Mouse (Mus musculus) v-Abl transformed pro-B cells (cell line): Measurements from ENCODE around the gene Acbd3.

ENCODE experiments used
- in situ Hi-C, 2 experiments: fragments of 400-800 bp; cut with MboI; formaldehyde crosslinking; loops; one replicate each; pipeline ENCODE4 v1.15.1; 2025; ENCODE audit not compliant: unreplicated experiment in 2 of 2

Acbd3 gene

DNA sequence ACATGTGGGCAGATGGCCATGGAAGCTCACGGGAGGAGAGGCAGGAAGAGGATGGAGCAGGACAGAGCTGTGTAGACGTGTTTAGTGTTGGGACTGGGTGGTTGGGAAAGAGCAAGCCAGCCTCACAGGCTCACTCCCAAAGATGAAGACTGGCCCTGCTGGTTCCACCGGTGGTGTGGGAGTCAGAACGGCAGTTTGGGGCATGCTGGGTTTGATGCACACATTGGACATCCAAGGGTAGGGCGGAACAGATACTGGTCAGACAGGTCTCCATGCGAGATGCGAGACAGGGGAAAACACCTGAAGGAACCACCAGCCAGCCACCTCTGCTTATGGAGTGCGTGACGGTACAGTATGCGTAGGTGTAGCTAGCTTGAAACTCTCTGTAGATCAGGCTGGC is 53.1 kb downstream of the Acbd3 start:
- in situ Hi-C loops: no loop called here

GRCm38 (mm10) chr1:180780291-180780690 is 54.4 kb downstream of the Acbd3 start:
- in situ Hi-C loops: no loop called here

DNA sequence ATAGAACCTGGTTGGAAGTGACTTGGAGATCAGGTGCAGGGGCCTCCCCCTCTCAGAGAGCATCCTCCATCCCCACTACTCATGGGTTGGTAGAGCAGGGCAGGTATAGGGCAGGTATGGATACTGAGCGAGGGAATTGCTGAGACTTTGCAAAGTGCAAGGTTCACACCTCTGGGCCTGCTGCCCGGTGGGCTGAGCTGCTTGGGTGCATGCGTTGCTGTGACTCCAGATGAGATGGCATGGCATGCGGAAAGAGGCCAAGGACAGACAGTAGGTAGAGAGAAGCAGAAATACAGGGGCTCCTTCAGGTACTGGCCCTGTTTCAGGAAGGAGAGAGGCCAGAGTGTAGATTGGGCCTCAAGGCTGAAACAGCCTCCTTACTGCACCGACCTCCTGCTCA is 55.4 kb downstream of the Acbd3 start:
- in situ Hi-C loops: no loop called here

GRCm38 (mm10) chr1:180782906-180783579 is 57.2 kb downstream of the Acbd3 start:
- in situ Hi-C loops: no loop called here

GRCm38 (mm10) chr1:180783580-180783928 is 57.7 kb downstream of the Acbd3 start:
- in situ Hi-C loops: no loop called here

DNA sequence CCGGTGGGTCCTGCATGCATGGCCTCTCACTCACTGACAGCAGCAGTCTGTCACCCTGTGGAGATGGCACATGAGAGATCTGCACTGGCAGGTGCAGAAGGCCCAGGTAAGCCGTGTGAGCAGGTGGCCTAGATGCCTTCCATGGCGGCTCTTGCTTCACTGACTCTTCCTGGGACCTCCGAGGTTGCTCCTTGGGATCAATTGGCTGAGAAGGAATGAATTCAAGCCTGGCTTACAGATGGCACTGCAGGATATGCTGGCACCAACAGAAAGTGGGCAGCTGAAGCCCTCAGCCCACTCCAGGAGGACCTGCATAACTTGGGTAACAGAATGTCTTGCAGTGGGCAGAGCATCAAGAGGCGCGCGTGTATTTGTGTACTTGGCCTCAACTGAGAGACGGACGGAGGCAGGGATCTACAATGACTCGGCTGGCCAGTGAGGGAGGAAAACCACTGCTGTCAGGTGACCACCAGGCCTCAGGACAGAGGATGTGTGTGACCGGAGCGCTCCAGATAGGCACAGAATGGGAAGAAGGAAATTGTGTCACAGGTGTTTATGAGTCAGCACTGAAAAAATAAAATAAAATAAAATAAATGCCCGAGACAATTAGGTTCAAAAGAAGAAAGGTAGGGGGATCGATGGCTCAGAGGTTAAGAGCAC is 66.1 kb downstream of the Acbd3 start:
- in situ Hi-C loops: no loop called here

GRCm38 (mm10) chr1:180792814-180793213 is 67.0 kb downstream of the Acbd3 start:
- in situ Hi-C loops: no loop called here

- in situ Hi-C loops: no loop called here
These were observed 67.7 kb downstream of the Acbd3 start for GRCm38 (mm10) chr1:180793445-180794117.

DNA sequence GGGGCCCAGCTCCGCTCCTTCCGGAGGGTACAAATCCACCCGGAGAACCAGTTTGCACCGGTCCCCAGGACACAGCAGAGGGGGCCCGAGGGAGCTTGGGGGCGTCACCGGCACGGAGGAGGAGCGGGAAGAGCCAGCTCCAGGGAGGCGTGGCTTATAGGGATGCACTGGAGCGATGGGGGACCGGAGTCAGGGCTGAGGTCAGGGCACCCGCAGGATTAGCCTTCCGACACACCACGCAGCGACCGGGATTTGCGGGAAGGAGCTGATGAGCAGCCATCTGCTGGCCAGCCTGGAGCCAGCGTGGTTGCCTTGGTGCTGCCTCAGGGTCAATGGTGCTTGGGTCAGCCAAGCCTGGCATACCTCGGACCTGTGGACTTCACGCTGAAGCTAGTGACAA is 68.3 kb downstream of the Acbd3 start:
- in situ Hi-C loops: no loop called here

DNA sequence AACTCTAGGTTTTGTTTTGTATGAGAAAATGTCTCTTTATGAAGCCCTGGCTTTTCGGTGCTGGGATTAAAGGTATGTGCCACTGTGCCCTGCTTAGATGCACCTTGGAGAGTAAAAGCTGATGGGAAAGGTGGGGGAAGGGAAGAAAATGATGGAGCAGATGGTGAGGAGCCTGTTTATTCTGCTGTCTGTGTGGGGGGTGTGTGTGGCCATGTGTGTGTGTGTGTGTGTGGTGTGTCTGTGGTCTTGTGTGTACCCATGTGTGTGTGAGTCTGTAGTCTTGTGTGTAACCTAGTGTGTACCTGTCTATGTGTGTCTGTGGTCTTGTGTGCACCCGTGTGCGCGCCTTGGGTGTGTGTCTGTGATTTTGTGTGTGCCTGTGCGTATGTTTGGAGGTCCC is 72.8 kb downstream of the Acbd3 start:
- in situ Hi-C loops: no loop called here

- in situ Hi-C loops: no loop called here
These were observed 73.4 kb downstream of the Acbd3 start for GRCm38 (mm10) chr1:180799253-180799652.

- in situ Hi-C loops: no loop called here
These were observed 74.2 kb downstream of the Acbd3 start for GRCm38 (mm10) chr1:180800022-180800421.

DNA sequence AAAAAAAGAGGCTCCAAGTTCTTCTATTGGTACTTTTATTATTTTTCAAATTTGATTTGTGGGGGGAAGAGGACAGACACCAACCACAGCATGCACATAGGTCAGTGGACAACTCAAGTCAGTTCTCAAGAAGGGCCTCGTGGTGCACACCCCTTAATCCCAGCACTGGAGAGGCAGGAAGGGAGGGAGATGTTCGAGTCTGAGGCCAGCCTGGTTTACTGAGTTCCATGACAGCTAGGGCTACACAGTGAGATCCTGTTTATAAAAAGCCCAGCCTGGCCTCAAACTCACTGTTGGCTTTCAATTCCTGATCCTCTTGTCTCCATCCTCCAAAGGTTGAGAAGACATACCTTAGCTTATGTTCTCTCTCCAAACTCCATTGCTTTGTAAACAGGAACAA is 75.0 kb downstream of the Acbd3 start:
- in situ Hi-C loops: no loop called here

- in situ Hi-C loops: no loop called here
These were observed 75.7 kb downstream of the Acbd3 start for GRCm38 (mm10) chr1:180801466-180801994.
